Mouse (Mus musculus) heart, postnatal 0 days (tissue): Measurements from ENCODE around the gene Mss51. TPM values are rescaled to one million over a fixed set of nuclear protein-coding genes. Genes with fewer than 3 reads are reported as not detected.

Experiments used
- ATAC-seq: fragments of 200-750 bp; cut with Nextera tagmentation; 2 replicates; pipeline ENCODE4 v1.8.0; 2017; ENCODE audit warnings: low read depth, moderate number of reproducible peaks, moderate library complexity; ENCODE audit not compliant: insufficient read depth
- DNase-seq: peaks from one replicate; pipeline ENCODE4 v3.0.0-alpha.2; 2016; ENCODE audit warnings: low spot score
- H3K27ac ChIP-seq: fragments of 300-500 bp; sonication (generic); 2 replicates; pipeline ENCODE4 v1.5.1; 2014; ENCODE audit warnings: low read depth, mild to moderate bottlenecking
- H3K27me3 ChIP-seq: fragments of 300-500 bp; sonication (generic); 2 replicates; pipeline ENCODE4 v1.6.1; 2014; ENCODE audit warnings: low read length, mixed read lengths; ENCODE audit not compliant: control insufficient read depth, insufficient read depth
- H3K36me3 ChIP-seq: fragments of 300-500 bp; sonication (generic); replicated peaks from 2 replicates; pipeline ENCODE4 v1.6.1; 2014; ENCODE audit warnings: low read length, mixed read lengths; ENCODE audit not compliant: control insufficient read depth, insufficient read depth
- H3K4me1 ChIP-seq: fragments of 300-500 bp; sonication (generic); 2 replicates; pipeline ENCODE4 v1.6.1; 2014; ENCODE audit warnings: antibody characterized with exemption; ENCODE audit not compliant: control insufficient read depth, insufficient read depth
- H3K4me2 ChIP-seq: fragments of 300-500 bp; sonication (generic); 2 replicates; pipeline ENCODE4 v1.6.1; 2014; ENCODE audit warnings: low read depth, mild to moderate bottlenecking, low read length, moderate library complexity
- H3K4me3 ChIP-seq: fragments of 300-500 bp; sonication (generic); 2 replicates; pipeline ENCODE4 v1.5.1; 2014; ENCODE audit warnings: low read depth, low read length
- H3K9ac ChIP-seq: fragments of 300-500 bp; sonication (generic); replicated peaks from 2 replicates; pipeline ENCODE4 v1.6.1; 2014; ENCODE audit warnings: low read depth, low read length, mixed read lengths
- H3K9me3 ChIP-seq: fragments of 300-500 bp; sonication (generic); replicated peaks from 2 replicates; pipeline ENCODE4 v1.6.1; 2016; ENCODE audit warnings: low read length; ENCODE audit not compliant: control insufficient read depth
- CTCF ChIP-seq: IDR thresholded peaks from 2 replicates; pipeline ENCODE4 v1.5.1; 2016; ENCODE audit warnings: antibody characterized with exemption, control low read depth, low read depth
- EP300 ChIP-seq: IDR thresholded peaks from 2 replicates; pipeline ENCODE4 v1.6.1; 2016; ENCODE audit warnings: antibody characterized with exemption, low read depth
- WGBS: fragments of 180-500 bp; shearing (Covaris S2); extraction: QIAGEN DNeasy Blood & Tissue Kit; methylation state at CpG from one replicate; pipeline ENCODE4 v1.1.7; 2014; 5-methylcytosine and 5-hydroxymethylcytosine counted together
- polyA plus RNA-seq: library from polyadenylated mRNA; unstranded; fragments of >200 nt; fragmentation: Nextera tagmentation; extraction: Ambion mirVana; gene quantifications from 2 replicates; pipeline ENCODE4 v1.2.1, GENCODE M21; 2015
- total RNA-seq: library from RNA; depleted of rRNA; stranded (reverse); fragments of >200 nt; gene quantifications from 2 replicates; pipeline ENCODE4 v1.2.3, GENCODE M21; 2014; ENCODE audit warnings: low replicate concordance

Mss51 gene
- total and polyA plus RNA-seq, 2 experiments from 2014 or later: 0.20 to 0.99 TPM

GRCm38 (mm10) chr14:20481211-20481610, 15.5 kb downstream of the Mss51 start:
- 32% methylated on average over 5 of the region's 5 CpGs for WGBS
- Histone ChIP-seq H3K27ac (no peak overlapping the region), H3K27me3 (no peaks in the 10 kb centered on the region), H3K36me3 (peaks cover 13% of the 10 kb centered on the region), H3K4me1 (peaks cover 20% of the 10 kb centered on the region), H3K4me2 (no peak overlapping the region), H3K9me3 (no peaks in the 10 kb centered on the region), H3K9ac (no peak overlapping the region), H3K4me3 (no peak overlapping the region)
- no peak for DNase-seq
- ATAC-seq: no peak
- no peak for TF ChIP-seq CTCF
- no peak for TF ChIP-seq EP300

GRCm38 (mm10) chr14:20480195-20480579, 16.5 kb downstream of the Mss51 start:
- no peaks in the 10 kb centered on the region for H3K27me3 ChIP-seq
- peaks cover 20% of the 10 kb centered on the region for H3K4me1 ChIP-seq
- peak overlapping the region; percentile 83 for H3K4me3 ChIP-seq
- peak overlapping the region; percentile 97 for H3K4me2 ChIP-seq
- ATAC-seq (peak; percentile 6; the same call in 1 of the 2 replicates), DNase-seq (no peak)
- TF ChIP-seq EP300 (no peak), CTCF (no peak)
- no peaks in the 10 kb centered on the region for H3K9me3 ChIP-seq
- 76% methylated on average over 1 of the region's 1 CpGs for WGBS
- peak overlapping the region; percentile 73; the same call in 1 of the 2 replicates for H3K9ac ChIP-seq
- H3K36me3 ChIP-seq: peaks cover 19% of the 10 kb centered on the region
- peak overlapping the region; percentile 79; the same call in 1 of the 2 replicates for H3K27ac ChIP-seq

GRCm38 (mm10) chr14:20479291-20480194, 17.2 kb downstream of the Mss51 start, which contains the start of gene Anxa7:
Gene Anxa7 (minus strand): TSS chr14:20480133.
- H3K27ac ChIP-seq: peak within 1 kb of the TSS; percentile 79
- DNase-seq (peak; percentile 77), ATAC-seq (peak; percentile 69)
- H3K4me3 ChIP-seq: peak within 1 kb of the TSS; percentile 83
- H3K9me3 ChIP-seq: no peaks in the 10 kb centered on the region
- peaks cover 20% of the 10 kb centered on the region for H3K4me1 ChIP-seq
- H3K9ac ChIP-seq: peak within 1 kb of the TSS; percentile 73
- no peaks in the 10 kb centered on the region for H3K27me3 ChIP-seq
- TF ChIP-seq EP300 (no peak), CTCF (peak; percentile 16; the same call in 1 of the 2 replicates)
- WGBS: under 1% methylated on average over 48 of the region's 48 CpGs
- H3K4me2 ChIP-seq: peak within 1 kb of the TSS; percentile 97
- H3K36me3 ChIP-seq: peaks cover 12% of the 10 kb centered on the region; the same call in 1 of the 2 replicates

- Histone ChIP-seq H3K9me3 (no peaks in the 10 kb centered on the region), H3K27me3 (no peaks in the 10 kb centered on the region), H3K36me3 (0 out of 2 replicates have a peak, but pooled peaks cover 6% of the 10 kb centered on the region), H3K9ac (peak overlapping the region; percentile 73), H3K4me2 (peak overlapping the region; percentile 97), H3K4me3 (peak overlapping the region; percentile 83), H3K27ac (peak overlapping the region; percentile 79), H3K4me1 (peaks cover 20% of the 10 kb centered on the region)
- WGBS: 2% methylated on average over 7 of the region's 7 CpGs
- peak; percentile 87 for DNase-seq
- TF ChIP-seq CTCF: no peak
- no peak for TF ChIP-seq EP300
- peak; percentile 72 for ATAC-seq
These were observed 17.9 kb downstream of the Mss51 start for GRCm38 (mm10) chr14:20478801-20479200.

GRCm38 (mm10) chr14:20478385-20478784, 18.3 kb downstream of the Mss51 start:
- H3K9ac ChIP-seq: peak overlapping the region; percentile 73; the same call in 1 of the 2 replicates
- 0 out of 2 replicates have a peak, but pooled peaks have one; percentile 3 for ATAC-seq
- TF ChIP-seq EP300 (no peak), CTCF (no peak)

More at GRCm38 (mm10) chr14:20478385-20478784, 18.3 kb downstream of the Mss51 start:
- Histone ChIP-seq H3K4me2 (peak overlapping the region; percentile 97), H3K4me1 (peaks cover 20% of the 10 kb centered on the region), H3K4me3 (peak overlapping the region; percentile 83), H3K27me3 (no peaks in the 10 kb centered on the region), H3K9me3 (no peaks in the 10 kb centered on the region), H3K36me3 (peaks cover 7% of the 10 kb centered on the region; the same call in 1 of the 2 replicates), H3K27ac (peak overlapping the region; percentile 79)
- DNase-seq: no peak
- WGBS: 54% methylated on average over 3 of the region's 3 CpGs
